Mouse (Mus musculus) adrenal gland, adult 18-20 months (tissue): ENCODE results near the gene Acadvl. TPM values are rescaled to one million over a fixed set of nuclear protein-coding genes. Genes with fewer than 3 reads are reported as not detected.
"Not testable (repeated sequence)": the region's sequence is repeated elsewhere in the genome, so short reads cannot be mapped to it uniquely, and the experiment has no call there.

Experiments used
- DNase-seq, 2 experiments: peaks; one replicate each; pipeline ENCODE4 v3.0.0; 2021 to 2022; ENCODE audit warnings: low spot score in 2 of 2
- total RNA-seq, 2 experiments: library from RNA; stranded (reverse); gene quantifications; 1 replicate in 1 of 2; 2 replicates in 1 of 2; pipeline ENCODE4 v1.2.3; 2021

Gene Acadvl
- total RNA-seq, 2 experiments from 2014 or later = 522 to 1,041 TPM

- DNase-seq = no peak
Measured at GRCm38 (mm10) chr11:70028401-70029129, 13.4 kb upstream of the Acadvl start.

GRCm38 (mm10) chr11:70027397-70027796, 12.2 kb upstream of the Acadvl start:
- DNase-seq = no peak

- no peak for DNase-seq
Measured at GRCm38 (mm10) chr11:70026689-70027088, 11.5 kb upstream of the Acadvl start.

- no peak for DNase-seq
Measured at GRCm38 (mm10) chr11:70024151-70024514, 8.9 kb upstream of the Acadvl start.

- DNase-seq = no peak
Measured at GRCm38 (mm10) chr11:70023481-70024150, 8.4 kb upstream of the Acadvl start.

GRCm38 (mm10) chr11:70021264-70022132, 6.3 kb upstream of the Acadvl start:
- DNase-seq = peak; percentile 94

GRCm38 (mm10) chr11:70020731-70021263, 5.6 kb upstream of the Acadvl start:
- DNase-seq = peak; percentile 52 to 58

GRCm38 (mm10) chr11:70020022-70020631, 4.9 kb upstream of the Acadvl start:
- DNase-seq = no peak

- no peak for DNase-seq
Measured at GRCm38 (mm10) chr11:70019495-70020021, 4.3 kb upstream of the Acadvl start.

GRCm38 (mm10) chr11:70018131-70018990, 3.1 kb upstream of the Acadvl start:
- DNase-seq = no peak

- no peak for DNase-seq
Measured at GRCm38 (mm10) chr11:70017199-70017767, 2.1 kb upstream of the Acadvl start.

GRCm38 (mm10) chr11:70016669-70017068, 1.5 kb upstream of the Acadvl start, which contains the start of gene Dlg4:
Dlg4 (plus strand) TSS chr11:70016942.
- no peak for DNase-seq

GRCm38 (mm10) chr11:70016177-70016576, 966 bp upstream of the Acadvl start:
- not testable (repeated sequence) for DNase-seq

- DNase-seq = no peak
Measured at GRCm38 (mm10) chr11:70015677-70016076, 466 bp upstream of the Acadvl start.

- peak in 1 of 2 experiments; percentile 18 for DNase-seq
Measured at GRCm38 (mm10) chr11:70014051-70014450, 1.2 kb downstream of the Acadvl start.

GRCm38 (mm10) chr11:70013408-70013807, 1.8 kb downstream of the Acadvl start:
- peak in 1 of 2 experiments; percentile 23 for DNase-seq

- DNase-seq = no peak
Measured at GRCm38 (mm10) chr11:70012931-70013330, 2.3 kb downstream of the Acadvl start.

- peak in 1 of 2 experiments; percentile 20 for DNase-seq
Measured at GRCm38 (mm10) chr11:70010961-70011360, 4.2 kb downstream of the Acadvl start.

GRCm38 (mm10) chr11:70010548-70010947, 4.7 kb downstream of the Acadvl start:
- DNase-seq = no peak
